Mouse (Mus musculus): ENCODE results near the gene Pkdrej. TPM values are rescaled to one million over a fixed set of nuclear protein-coding genes. Genes with fewer than 3 reads are reported as not detected.
"Not testable (repeated sequence)": the region's sequence is repeated elsewhere in the genome, so short reads cannot be mapped to it uniquely, and the experiment has no call there.

Gene Pkdrej
- polyA plus RNA-seq, 1 experiment from 2014 or later: not detected

DNA sequence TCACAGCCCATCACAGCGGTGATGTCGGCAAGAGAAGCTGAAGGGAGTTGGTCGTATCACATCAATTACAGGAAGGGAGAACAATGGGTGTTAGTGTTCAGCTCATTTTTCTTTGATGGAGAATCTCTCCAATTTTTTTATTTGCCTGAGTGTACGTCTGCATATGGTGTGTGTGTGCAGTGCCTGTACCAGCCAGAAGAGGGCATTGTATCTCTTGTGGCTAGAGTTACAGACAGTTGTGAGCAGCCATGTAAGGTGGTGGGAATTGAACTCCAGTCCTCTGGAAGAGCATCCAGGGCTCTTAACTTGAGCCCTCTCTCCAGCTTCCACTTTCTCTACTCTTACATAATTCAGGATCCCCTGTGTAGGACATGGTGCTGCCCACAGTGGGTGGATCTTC lies 38.4 kb downstream of the Pkdrej start:
- no peaks in the 10 kb centered on the region for H3K36me3 ChIP-seq (ENCODE audit: poor library complexity, severe bottlenecking)
- ATAC-seq: no peak
- no peak overlapping the region for H3K4me3 ChIP-seq
- no peaks in the 10 kb centered on the region for H3K4me1 ChIP-seq
- H3K27ac ChIP-seq: no peak overlapping the region
- no peak overlapping the region for H3K4me2 ChIP-seq
- 96% methylated on average over 4 of the region's 4 CpGs for WGBS
- no peaks in the 10 kb centered on the region for H3K9me3 ChIP-seq (replicated peaks)
- no peaks in the 10 kb centered on the region for H3K27me3 ChIP-seq
- H3K9ac ChIP-seq: no peak overlapping the region

GRCm38 (mm10) chr15:85778891-85779290 lies 42.6 kb downstream of the Pkdrej start:
- not testable (repeated sequence) for H3K4me3 ChIP-seq; H3K27me3 ChIP-seq; ATAC-seq; H3K9ac ChIP-seq; H3K27ac ChIP-seq; H3K9me3 ChIP-seq (replicated peaks); H3K36me3 ChIP-seq (ENCODE audit: poor library complexity, severe bottlenecking); H3K4me2 ChIP-seq; H3K4me1 ChIP-seq
- 90% methylated on average over 6 of the region's 6 CpGs for WGBS

GRCm38 (mm10) chr15:85776771-85777170 lies 44.8 kb downstream of the Pkdrej start:
- Histone ChIP-seq H3K9ac (no peak overlapping the region), H3K9me3 (replicated peaks) (no peaks in the 10 kb centered on the region), H3K27ac (no peak overlapping the region), H3K36me3 (ENCODE audit: poor library complexity, severe bottlenecking) (no peaks in the 10 kb centered on the region), H3K4me3 (no peak overlapping the region), H3K27me3 (no peaks in the 10 kb centered on the region), H3K4me2 (no peak overlapping the region), H3K4me1 (no peaks in the 10 kb centered on the region)
- ATAC-seq: no peak
- 83% methylated on average over 5 of the region's 5 CpGs for WGBS

DNA sequence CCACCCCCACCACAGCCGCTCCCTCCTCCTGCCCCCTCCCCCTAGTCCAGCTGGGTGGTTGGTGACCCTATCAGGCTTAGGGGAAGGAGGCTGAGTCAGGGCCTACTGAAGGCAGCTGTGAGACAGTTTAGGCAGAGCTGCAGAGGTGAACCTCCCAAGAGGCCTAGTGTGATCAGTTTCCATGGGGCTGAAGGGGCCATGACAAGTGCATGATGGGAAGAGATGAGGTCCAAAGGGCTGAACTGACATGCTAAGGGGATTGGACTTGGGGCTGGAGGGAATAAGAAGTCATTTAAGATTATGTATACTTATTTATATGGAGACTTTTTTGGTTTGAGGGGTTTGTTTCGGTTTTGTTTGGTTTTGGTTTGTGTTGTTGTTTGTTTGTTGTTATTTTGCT lies 45.3 kb downstream of the Pkdrej start:
- no peak overlapping the region for H3K9ac ChIP-seq
- no peaks in the 10 kb centered on the region for H3K36me3 ChIP-seq (ENCODE audit: poor library complexity, severe bottlenecking)
- no peak overlapping the region for H3K27ac ChIP-seq
- H3K4me1 ChIP-seq: no peaks in the 10 kb centered on the region
- H3K27me3 ChIP-seq: no peaks in the 10 kb centered on the region
- no peak overlapping the region for H3K4me3 ChIP-seq
- no peak overlapping the region for H3K4me2 ChIP-seq
- ATAC-seq: no peak
- no peaks in the 10 kb centered on the region for H3K9me3 ChIP-seq (replicated peaks)
- WGBS: 68% methylated on average over 2 of the region's 2 CpGs

- Histone ChIP-seq H3K27me3 (no peaks in the 10 kb centered on the region), H3K4me3 (no peak overlapping the region), H3K9ac (no peak overlapping the region), H3K9me3 (replicated peaks) (no peaks in the 10 kb centered on the region), H3K27ac (no peak overlapping the region), H3K4me1 (no peaks in the 10 kb centered on the region), H3K36me3 (ENCODE audit: poor library complexity, severe bottlenecking) (no peaks in the 10 kb centered on the region), H3K4me2 (no peak overlapping the region)
- WGBS: 85% methylated on average over 7 of the region's 7 CpGs
- ATAC-seq: no peak
These were observed 46.5 kb downstream of the Pkdrej start for GRCm38 (mm10) chr15:85775001-85775400.

DNA sequence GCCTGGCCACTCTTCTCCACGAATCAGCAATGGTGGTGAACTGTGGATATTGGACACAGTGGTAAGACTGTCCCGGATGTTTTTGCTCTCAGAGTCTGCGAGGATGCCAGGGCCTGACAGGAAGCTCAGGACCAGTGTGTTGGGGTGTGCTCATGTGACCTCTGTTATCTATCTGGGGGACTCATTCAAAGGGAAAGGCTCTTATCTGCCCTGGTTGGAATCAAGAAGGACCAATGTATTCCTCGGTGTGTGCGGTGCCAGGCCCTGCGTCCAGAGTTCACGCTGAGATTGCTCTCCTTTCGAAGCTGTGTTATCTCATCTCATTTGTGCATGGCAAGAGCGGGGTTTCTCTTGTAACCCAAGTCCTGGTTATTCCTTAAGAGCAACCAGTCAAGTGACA lies 47.1 kb downstream of the Pkdrej start:
- Histone ChIP-seq H3K4me1 (no peaks in the 10 kb centered on the region), H3K36me3 (ENCODE audit: poor library complexity, severe bottlenecking) (no peaks in the 10 kb centered on the region), H3K9me3 (replicated peaks) (no peaks in the 10 kb centered on the region), H3K27ac (no peak overlapping the region), H3K4me3 (no peak overlapping the region), H3K4me2 (no peak overlapping the region), H3K27me3 (no peaks in the 10 kb centered on the region), H3K9ac (no peak overlapping the region)
- WGBS: 91% methylated on average over 9 of the region's 9 CpGs
- no peak for ATAC-seq

DNA sequence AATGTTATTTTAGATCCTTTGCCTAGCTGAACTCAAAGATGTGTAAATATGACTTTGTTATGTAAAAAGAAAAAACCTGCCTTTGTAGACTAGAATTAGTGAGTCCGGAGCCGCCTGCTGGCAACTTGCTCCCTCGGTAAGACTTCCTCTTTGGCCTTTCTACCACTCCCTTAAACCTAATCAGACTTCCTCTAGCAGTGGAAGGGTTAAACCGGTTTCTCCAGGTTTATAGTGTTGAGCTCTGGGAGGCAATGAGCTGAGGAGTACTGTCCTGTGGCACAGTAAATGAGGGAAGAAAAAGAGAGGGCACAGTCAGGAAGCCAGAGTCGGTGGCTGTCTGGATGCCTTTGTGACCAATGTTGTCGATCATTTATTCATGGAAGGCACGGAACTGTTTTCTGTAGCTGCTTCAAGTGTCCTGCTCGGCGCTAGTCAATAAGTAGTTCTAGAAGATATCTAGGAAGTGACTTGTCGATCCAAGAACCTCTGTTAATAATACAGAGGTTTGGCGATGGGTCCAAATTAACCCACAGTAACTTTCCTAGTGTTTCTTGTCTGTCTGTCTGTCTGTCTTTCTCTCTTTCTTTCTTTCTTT lies 49.3 kb downstream of the Pkdrej start:
- Histone ChIP-seq H3K9ac (no peak overlapping the region), H3K9me3 (replicated peaks) (no peaks in the 10 kb centered on the region), H3K4me1 (no peaks in the 10 kb centered on the region), H3K4me2 (no peak overlapping the region), H3K27me3 (no peaks in the 10 kb centered on the region), H3K4me3 (no peak overlapping the region), H3K36me3 (ENCODE audit: poor library complexity, severe bottlenecking) (no peaks in the 10 kb centered on the region), H3K27ac (no peak overlapping the region)
- 82% methylated on average over 11 of the region's 11 CpGs for WGBS
- no peak for ATAC-seq

- Histone ChIP-seq H3K9me3 (replicated peaks) (no peaks in the 10 kb centered on the region), H3K9ac (no peak overlapping the region), H3K36me3 (ENCODE audit: poor library complexity, severe bottlenecking) (no peaks in the 10 kb centered on the region), H3K27ac (no peak overlapping the region), H3K4me1 (no peaks in the 10 kb centered on the region), H3K27me3 (no peaks in the 10 kb centered on the region), H3K4me2 (no peak overlapping the region), H3K4me3 (no peak overlapping the region)
- 85% methylated on average over 17 of the region's 17 CpGs for WGBS
- ATAC-seq: no peak
These were observed 50.0 kb downstream of the Pkdrej start for GRCm38 (mm10) chr15:85771306-85772121.

DNA sequence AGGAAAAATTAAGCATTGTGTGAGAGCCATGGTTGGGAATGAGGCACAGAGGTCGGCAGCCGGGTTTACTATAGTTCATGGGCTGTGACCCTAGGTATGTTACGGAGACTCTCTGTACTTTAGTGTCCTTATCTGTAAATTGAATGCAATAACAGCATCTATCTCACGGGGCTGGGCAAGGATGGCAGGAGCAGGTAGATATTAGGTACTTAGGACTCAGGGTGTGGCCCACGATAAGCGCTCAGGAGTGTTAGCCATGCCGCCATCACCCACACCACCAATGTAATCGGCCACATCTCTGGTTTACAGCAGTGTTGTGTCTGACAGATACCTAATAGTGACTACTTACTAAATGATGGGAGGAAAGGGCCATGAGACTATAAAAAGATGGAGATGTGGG lies 52.5 kb downstream of the Pkdrej start:
- Histone ChIP-seq H3K4me1 (no peaks in the 10 kb centered on the region), H3K27ac (no peak overlapping the region), H3K36me3 (ENCODE audit: poor library complexity, severe bottlenecking) (no peaks in the 10 kb centered on the region), H3K27me3 (no peaks in the 10 kb centered on the region), H3K4me2 (no peak overlapping the region), H3K9ac (no peak overlapping the region), H3K9me3 (replicated peaks) (no peaks in the 10 kb centered on the region), H3K4me3 (no peak overlapping the region)
- no peak for ATAC-seq
- 92% methylated on average over 8 of the region's 8 CpGs for WGBS

- Histone ChIP-seq H3K36me3 (ENCODE audit: poor library complexity, severe bottlenecking) (no peaks in the 10 kb centered on the region), H3K4me1 (no peaks in the 10 kb centered on the region), H3K4me2 (no peak overlapping the region), H3K4me3 (no peak overlapping the region), H3K27me3 (no peaks in the 10 kb centered on the region), H3K27ac (no peak overlapping the region), H3K9ac (no peak overlapping the region), H3K9me3 (replicated peaks) (no peaks in the 10 kb centered on the region)
- WGBS: 93% methylated on average over 5 of the region's 5 CpGs
- ATAC-seq: no peak
These were observed 54.9 kb downstream of the Pkdrej start for GRCm38 (mm10) chr15:85766677-85767076.

- H3K9me3 ChIP-seq (replicated peaks): no peaks in the 10 kb centered on the region
- no peak overlapping the region for H3K4me2 ChIP-seq
- WGBS: 68% methylated on average over 3 of the region's 3 CpGs
- no peak overlapping the region for H3K4me3 ChIP-seq
- H3K9ac ChIP-seq: no peak overlapping the region
- no peak overlapping the region for H3K27ac ChIP-seq
- H3K36me3 ChIP-seq (ENCODE audit: poor library complexity, severe bottlenecking): no peaks in the 10 kb centered on the region
- no peaks in the 10 kb centered on the region for H3K4me1 ChIP-seq
- no peaks in the 10 kb centered on the region for H3K27me3 ChIP-seq
- ATAC-seq: no peak
These were observed 56.5 kb downstream of the Pkdrej start for GRCm38 (mm10) chr15:85765022-85765421.

All from forebrain, embryonic 13.5 days (tissue).